Mouse (Mus musculus) frontal cortex, postnatal 36 days (tissue): ENCODE measurements around the gene Olfr906.

ENCODE experiments used
- DNase-seq, 2 experiments: peaks; one replicate each; pipeline ENCODE4 v3.0.0; 2022; ENCODE audit warnings: low spot score in 2 of 2

The Olfr906 gene

GRCm38 (mm10) chr9:38486785-38487184 lies at the start of gene Olfr906:
Olfr906 (plus strand) TSS chr9:38487085.
- DNase-seq, result no peak

GRCm38 (mm10) chr9:38447352-38447751 lies 39.5 kb upstream of the Olfr906 start, which contains the start of gene Olfr902:
Olfr902 (plus strand) TSS chr9:38447652.
- DNase-seq, result no peak

GRCm38 (mm10) chr9:38462844-38463243 lies 24.0 kb upstream of the Olfr906 start, which contains the start of gene Olfr904:
Olfr904 (plus strand) TSS chr9:38463144.
- DNase-seq, result no peak

GRCm38 (mm10) chr9:38470807-38471206 lies 16.1 kb upstream of the Olfr906 start, which contains the start of gene Olfr905:
Olfr905 (plus strand) TSS chr9:38471107.
- no peak for DNase-seq

- no peak for DNase-seq
Observed at GRCm38 (mm10) chr9:38495501-38495900, 8.6 kb downstream of the Olfr906 start, which contains the start of gene Olfr907. Olfr907 (plus strand) TSS chr9:38495801.

- no peak for DNase-seq
Observed at GRCm38 (mm10) chr9:38512353-38512752, 25.5 kb downstream of the Olfr906 start.

GRCm38 (mm10) chr9:38521280-38521679 lies 34.4 kb downstream of the Olfr906 start, which contains the start of gene Olfr911-ps1:
Olfr911-ps1 (plus strand) TSS chr9:38521580.
- DNase-seq, result no peak

- no peak for DNase-seq
Observed at GRCm38 (mm10) chr9:38537549-38537948, 50.7 kb downstream of the Olfr906 start, which contains the start of gene Olfr910. Olfr910 (plus strand) TSS chr9:38537849.
